Mouse (Mus musculus): ENCODE measurements around the gene Fam217a. TPM values are rescaled to one million over a fixed set of nuclear protein-coding genes. Genes with fewer than 3 reads are reported as not detected.
"Not testable (repeated sequence)": the region's sequence is repeated elsewhere in the genome, so short reads cannot be mapped to it uniquely, and the experiment has no call there.

The Fam217a gene
- polyA plus RNA-seq, 1 experiment from 2014 or later: 1.0 TPM

- not testable (repeated sequence) for H3K9me3 ChIP-seq; H3K4me1 ChIP-seq (replicated peaks); H3K4me2 ChIP-seq; H3K27me3 ChIP-seq; H3K4me3 ChIP-seq (replicated peaks); ATAC-seq (ENCODE audit: insufficient number of reproducible peaks, insufficient read depth, low FRiP score, low TSS enrichment, low read depth); H3K36me3 ChIP-seq; H3K27ac ChIP-seq; H3K9ac ChIP-seq (replicated peaks)
- 88% methylated on average over 2 of the region's 2 CpGs for WGBS
These were observed 27.3 kb upstream of the Fam217a start for GRCm38 (mm10) chr13:34951437-34951836.

GRCm38 (mm10) chr13:34942370-34942769 lies 18.3 kb upstream of the Fam217a start:
- no peaks in the 10 kb centered on the region for H3K36me3 ChIP-seq
- ATAC-seq (ENCODE audit: insufficient number of reproducible peaks, insufficient read depth, low FRiP score, low TSS enrichment, low read depth): no peak

DNA sequence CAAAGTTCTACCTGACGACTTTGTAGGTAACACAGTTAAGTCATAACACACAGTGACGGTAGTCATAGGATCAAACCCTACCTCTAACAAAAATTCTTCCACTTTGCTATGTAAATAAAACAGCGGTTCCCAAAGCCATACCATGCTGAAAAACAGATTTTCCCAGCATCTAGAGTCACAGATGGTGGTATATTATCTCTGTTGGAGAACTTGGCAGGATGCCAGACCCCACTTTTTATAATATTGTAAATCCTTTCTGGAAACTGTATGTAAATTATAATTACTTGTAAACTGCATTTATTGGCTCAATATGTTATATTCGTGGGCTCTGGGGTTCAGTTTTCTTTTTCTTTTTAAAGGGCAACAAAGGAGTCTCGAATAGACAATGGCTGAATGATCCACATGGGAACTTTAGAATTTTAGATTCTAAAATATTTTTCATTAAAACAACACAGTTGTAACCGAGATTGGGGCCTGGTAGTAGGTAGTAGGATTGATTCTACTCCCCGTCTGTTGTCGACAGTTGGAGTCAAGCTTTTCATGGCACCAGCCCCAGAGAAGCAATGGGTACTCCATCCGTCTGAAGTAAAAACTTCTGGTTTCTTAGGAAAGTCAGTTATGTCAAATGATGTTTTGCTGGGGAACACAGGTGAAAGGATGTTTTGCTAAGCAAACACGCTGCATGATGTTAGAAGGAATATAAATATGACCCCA lies 11.0 kb upstream of the Fam217a start:
- WGBS: 58% methylated on average over 10 of the region's 10 CpGs
- ATAC-seq (ENCODE audit: insufficient number of reproducible peaks, insufficient read depth, low FRiP score, low TSS enrichment, low read depth): no peak
- H3K9ac ChIP-seq (replicated peaks): no peak overlapping the region

More at GRCm38 (mm10) chr13:34942370-34942769, 18.3 kb upstream of the Fam217a start:
- H3K9me3 ChIP-seq: no peaks in the 10 kb centered on the region
- no peak overlapping the region for H3K4me2 ChIP-seq
- H3K4me3 ChIP-seq (replicated peaks): no peak overlapping the region
- H3K27me3 ChIP-seq: no peaks in the 10 kb centered on the region
- no peak overlapping the region for H3K27ac ChIP-seq
- no peak overlapping the region for H3K9ac ChIP-seq (replicated peaks)
- no peaks in the 10 kb centered on the region for H3K4me1 ChIP-seq (replicated peaks)

GRCm38 (mm10) chr13:34916520-34917167 lies 7.5 kb downstream of the Fam217a start:
- Histone ChIP-seq H3K4me2 (peak overlapping the region; percentile 51), H3K27ac (no peak overlapping the region), H3K36me3 (no peaks in the 10 kb centered on the region), H3K9ac (replicated peaks) (peak overlapping the region; percentile 51; the same call in 1 of the 2 replicates), H3K4me3 (replicated peaks) (peak overlapping the region; percentile 20), H3K4me1 (replicated peaks) (peaks cover 11% of the 10 kb centered on the region), H3K27me3 (no peaks in the 10 kb centered on the region; the same call in 1 of the 2 replicates), H3K9me3 (no peaks in the 10 kb centered on the region)
- WGBS: 54% methylated on average over 36 of the region's 37 CpGs
- ATAC-seq (ENCODE audit: insufficient number of reproducible peaks, insufficient read depth, low FRiP score, low TSS enrichment, low read depth): no peak

More for the DNA sequence above, 11.0 kb upstream of the Fam217a start:
- no peak overlapping the region for H3K27ac ChIP-seq
- no peaks in the 10 kb centered on the region for H3K4me1 ChIP-seq (replicated peaks)
- 0 out of 2 replicates have a peak, but pooled peaks cover 5% of the 10 kb centered on the region for H3K9me3 ChIP-seq
- H3K4me3 ChIP-seq (replicated peaks): no peak overlapping the region
- no peaks in the 10 kb centered on the region for H3K27me3 ChIP-seq
- H3K36me3 ChIP-seq: no peaks in the 10 kb centered on the region
- no peak overlapping the region for H3K4me2 ChIP-seq

DNA sequence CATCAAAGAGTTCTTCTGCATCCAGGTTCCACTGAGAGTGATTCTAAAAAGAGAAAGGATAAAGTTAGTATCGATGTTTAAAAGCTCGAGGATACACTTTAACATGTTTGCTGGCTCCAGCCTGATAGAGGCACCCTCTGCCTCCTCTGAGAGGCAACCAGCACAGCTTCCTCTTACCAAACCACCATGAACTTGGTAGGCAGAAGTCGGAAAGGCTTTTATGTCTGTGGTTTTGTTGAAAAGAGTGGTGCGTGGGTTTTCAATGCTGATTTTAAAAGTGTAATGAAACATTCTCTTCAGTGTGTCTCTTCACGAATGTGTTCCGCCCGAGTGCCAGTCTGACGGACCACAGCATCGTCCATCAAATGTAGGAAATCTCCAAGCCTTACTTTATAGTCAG lies 9.5 kb downstream of the Fam217a start:
- no peaks in the 10 kb centered on the region for H3K9me3 ChIP-seq
- H3K27me3 ChIP-seq: no peaks in the 10 kb centered on the region; the same call in 1 of the 2 replicates
- H3K27ac ChIP-seq: no peak overlapping the region
- WGBS: 86% methylated on average over 9 of the region's 9 CpGs
- H3K9ac ChIP-seq (replicated peaks): no peak overlapping the region
- H3K36me3 ChIP-seq: no peaks in the 10 kb centered on the region
- peaks cover 7% of the 10 kb centered on the region; the same call in 1 of the 2 replicates for H3K4me1 ChIP-seq (replicated peaks)
- no peak for ATAC-seq (ENCODE audit: insufficient number of reproducible peaks, insufficient read depth, low FRiP score, low TSS enrichment, low read depth)
- no peak overlapping the region for H3K4me2 ChIP-seq
- no peak overlapping the region for H3K4me3 ChIP-seq (replicated peaks)

DNA sequence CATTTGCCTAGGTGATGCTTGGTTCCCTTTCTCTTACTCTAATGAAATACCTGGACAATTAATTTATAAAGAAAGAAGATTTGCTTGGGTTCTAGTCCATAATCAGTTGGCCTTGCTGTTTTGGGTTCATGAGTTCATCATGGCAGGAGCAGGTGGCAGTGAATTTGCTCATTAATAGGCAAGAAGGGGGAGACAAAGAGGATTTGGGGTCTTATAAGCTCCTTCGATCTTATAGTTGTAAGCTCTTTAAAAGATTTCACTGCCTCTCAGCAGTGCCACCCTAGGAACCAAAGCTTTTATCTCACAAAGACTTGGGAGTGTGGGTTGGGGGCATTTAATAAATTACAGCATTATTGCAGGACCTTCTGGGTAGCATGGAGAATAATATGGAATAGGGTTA lies 31.2 kb downstream of the Fam217a start:
- 91% methylated on average over 1 of the region's 1 CpGs for WGBS
- no peaks in the 10 kb centered on the region for H3K9me3 ChIP-seq
- H3K4me3 ChIP-seq (replicated peaks): no peak overlapping the region
- H3K4me2 ChIP-seq: no peak overlapping the region
- ATAC-seq (ENCODE audit: insufficient number of reproducible peaks, insufficient read depth, low FRiP score, low TSS enrichment, low read depth): no peak
- no peaks in the 10 kb centered on the region for H3K27me3 ChIP-seq
- peaks cover 96% of the 10 kb centered on the region for H3K36me3 ChIP-seq
- no peak overlapping the region for H3K9ac ChIP-seq (replicated peaks)
- H3K27ac ChIP-seq: no peak overlapping the region
- no peaks in the 10 kb centered on the region for H3K4me1 ChIP-seq (replicated peaks)

DNA sequence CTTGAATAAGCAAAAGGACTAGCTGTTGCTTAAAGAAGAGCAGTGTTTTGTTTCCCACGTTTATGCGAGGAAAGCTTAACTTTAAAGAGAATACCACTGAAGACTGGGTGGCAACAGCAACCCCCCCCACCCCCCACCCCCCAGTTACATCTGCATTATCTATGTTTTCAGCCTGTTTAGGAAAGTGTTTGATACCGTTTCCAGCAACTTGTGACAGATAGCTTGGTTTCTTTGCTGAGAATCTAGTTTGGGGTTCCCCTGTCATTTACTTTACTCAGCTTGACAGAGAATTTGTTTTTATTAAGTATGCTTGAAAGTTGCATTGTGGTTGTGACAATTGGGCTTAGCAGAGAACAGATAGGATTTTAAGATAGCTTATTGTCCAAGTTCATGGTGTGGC lies 47.6 kb downstream of the Fam217a start:
- peaks cover 20% of the 10 kb centered on the region for H3K4me1 ChIP-seq (replicated peaks)
- no peak overlapping the region for H3K27ac ChIP-seq
- H3K9me3 ChIP-seq: no peaks in the 10 kb centered on the region
- ATAC-seq (ENCODE audit: insufficient number of reproducible peaks, insufficient read depth, low FRiP score, low TSS enrichment, low read depth): no peak
- H3K36me3 ChIP-seq: peaks cover 9% of the 10 kb centered on the region; the same call in 1 of the 2 replicates
- 17% methylated on average over 3 of the region's 3 CpGs for WGBS
- H3K9ac ChIP-seq (replicated peaks): peak overlapping the region; percentile 95
- no peaks in the 10 kb centered on the region for H3K27me3 ChIP-seq
- H3K4me3 ChIP-seq (replicated peaks): peak overlapping the region; percentile 97
- H3K4me2 ChIP-seq: peak overlapping the region; percentile 83

DNA sequence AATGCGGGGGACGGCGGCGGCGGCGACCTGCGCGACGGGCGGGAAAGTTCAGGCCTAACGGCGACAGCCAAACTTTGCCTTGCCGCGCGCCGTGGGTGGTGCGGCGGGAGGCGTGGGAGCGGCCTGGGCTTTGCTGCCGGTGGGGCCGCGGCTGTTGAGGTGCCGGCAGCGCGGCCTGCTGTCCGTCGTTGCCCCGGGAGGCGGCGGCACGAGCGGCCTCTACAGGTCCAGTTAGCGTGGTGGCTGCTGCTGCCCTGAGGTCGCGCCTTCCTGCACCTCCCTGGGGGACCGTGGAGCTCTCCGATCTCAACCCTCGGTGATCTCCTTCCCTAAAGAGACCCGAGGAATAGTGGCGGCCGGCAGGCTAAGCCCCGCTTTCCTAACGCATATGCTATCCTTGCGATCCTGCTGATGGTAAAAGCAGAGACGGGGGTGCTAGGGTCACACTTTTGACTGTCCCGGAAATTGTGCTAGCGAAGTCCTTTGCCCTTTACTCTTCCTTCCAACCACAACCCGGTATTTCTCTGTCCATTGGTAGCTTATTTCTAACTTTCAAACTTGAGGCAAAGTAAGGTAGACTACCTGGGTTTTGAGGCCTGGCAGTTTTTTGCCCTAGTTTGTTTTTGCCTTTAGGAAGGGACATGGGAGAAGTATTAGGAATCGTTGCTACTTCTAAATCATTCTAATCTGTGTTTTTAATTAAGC lies 48.2 kb downstream of the Fam217a start:
- H3K4me2 ChIP-seq: peak overlapping the region; percentile 83
- WGBS: under 1% methylated on average over 41 of the region's 50 CpGs
- H3K36me3 ChIP-seq: peaks cover 4% of the 10 kb centered on the region; the same call in 1 of the 2 replicates
- H3K4me1 ChIP-seq (replicated peaks): peaks cover 20% of the 10 kb centered on the region
- H3K4me3 ChIP-seq (replicated peaks): peak overlapping the region; percentile 97
- no peaks in the 10 kb centered on the region for H3K9me3 ChIP-seq
- no peaks in the 10 kb centered on the region for H3K27me3 ChIP-seq
- H3K9ac ChIP-seq (replicated peaks): peak overlapping the region; percentile 95
- peak; percentile 12; the same call in 1 of the 2 replicates for ATAC-seq (ENCODE audit: insufficient number of reproducible peaks, insufficient read depth, low FRiP score, low TSS enrichment, low read depth)
- H3K27ac ChIP-seq: peak overlapping the region; percentile 99

GRCm38 (mm10) chr13:34875166-34875710 lies 48.9 kb downstream of the Fam217a start, which contains the start of gene Prpf4b:
Gene Prpf4b, plus strand, starts transcription at chr13:34875302.
- peak; percentile 63 for ATAC-seq (ENCODE audit: insufficient number of reproducible peaks, insufficient read depth, low FRiP score, low TSS enrichment, low read depth)
- Histone ChIP-seq H3K4me1 (replicated peaks) (peaks cover 20% of the 10 kb centered on the region), H3K9ac (replicated peaks) (peak within 1 kb of the TSS; percentile 95), H3K9me3 (no peaks in the 10 kb centered on the region), H3K27me3 (no peaks in the 10 kb centered on the region), H3K4me2 (peak within 1 kb of the TSS; percentile 83), H3K27ac (peak within 1 kb of the TSS; percentile 99), H3K36me3 (peaks cover 3% of the 10 kb centered on the region; the same call in 1 of the 2 replicates), H3K4me3 (replicated peaks) (peak within 1 kb of the TSS; percentile 97)
- under 1% methylated on average over 40 of the region's 40 CpGs for WGBS

- 18% methylated on average over 13 of the region's 13 CpGs for WGBS
- Histone ChIP-seq H3K4me3 (replicated peaks) (peak overlapping the region; percentile 97), H3K4me1 (replicated peaks) (peaks cover 20% of the 10 kb centered on the region), H3K27ac (peak overlapping the region; percentile 99), H3K4me2 (peak overlapping the region; percentile 83)
- ATAC-seq (ENCODE audit: insufficient number of reproducible peaks, insufficient read depth, low FRiP score, low TSS enrichment, low read depth); H3K9me3 ChIP-seq; H3K36me3 ChIP-seq; H3K27me3 ChIP-seq; H3K9ac ChIP-seq (replicated peaks): not testable (repeated sequence)
These were observed 49.4 kb downstream of the Fam217a start for GRCm38 (mm10) chr13:34874736-34875135.
